Mouse (Mus musculus): ENCODE measurements around the gene Tbc1d30. TPM values are rescaled to one million over a fixed set of nuclear protein-coding genes. Genes with fewer than 3 reads are reported as not detected.

The Tbc1d30 gene
- total RNA-seq, 4 experiments from 2014 or later, result 3.2 to 11.0 (median 7.9) TPM

DNA sequence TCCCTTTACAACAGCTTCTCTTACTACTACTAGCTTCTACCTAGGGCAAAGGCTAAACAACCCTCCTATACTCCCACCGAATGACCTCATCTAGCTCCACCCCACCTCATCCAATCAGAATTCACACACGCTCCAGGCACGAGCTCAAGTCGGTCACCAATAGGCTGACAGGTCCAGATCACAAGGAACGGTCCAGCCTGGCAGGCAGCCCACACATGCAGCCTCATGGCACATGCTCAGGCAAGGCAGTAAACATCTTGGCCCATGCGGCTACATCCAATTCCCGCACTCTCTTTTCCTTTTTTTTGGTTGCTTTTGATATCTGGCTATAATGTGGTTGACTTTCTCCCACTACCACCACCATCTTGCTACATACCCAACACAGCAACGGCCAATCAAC lies 88.9 kb downstream of the Tbc1d30 start:
- DNase-seq, result no peak

DNA sequence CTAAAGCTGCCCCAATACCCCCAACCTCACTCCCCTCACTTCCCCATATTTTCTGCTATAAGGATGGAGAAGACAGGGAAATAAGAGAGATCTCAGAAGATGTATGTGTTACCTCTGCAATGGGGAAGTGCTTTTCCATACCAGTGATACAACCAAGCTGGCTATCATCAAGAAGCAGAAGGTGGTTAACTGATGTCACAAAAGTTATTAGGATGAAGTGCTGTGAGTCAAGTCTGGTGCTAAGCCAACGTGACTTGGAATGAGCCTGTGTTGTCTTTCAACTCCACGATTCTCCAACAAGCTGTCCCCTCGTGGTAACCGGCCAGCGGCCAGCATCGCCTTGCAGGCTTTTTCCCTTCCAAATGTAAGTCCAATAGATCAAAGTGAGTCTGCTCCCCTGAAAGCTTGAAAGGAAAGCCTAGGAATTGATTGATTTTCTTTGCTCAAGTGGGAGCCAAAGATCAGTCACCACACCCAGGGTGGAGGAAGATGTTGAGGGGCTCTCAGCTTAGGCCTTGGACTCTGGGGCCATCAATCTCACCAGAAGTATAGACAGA lies 90.0 kb downstream of the Tbc1d30 start:
- DNase-seq, result no peak

DNA sequence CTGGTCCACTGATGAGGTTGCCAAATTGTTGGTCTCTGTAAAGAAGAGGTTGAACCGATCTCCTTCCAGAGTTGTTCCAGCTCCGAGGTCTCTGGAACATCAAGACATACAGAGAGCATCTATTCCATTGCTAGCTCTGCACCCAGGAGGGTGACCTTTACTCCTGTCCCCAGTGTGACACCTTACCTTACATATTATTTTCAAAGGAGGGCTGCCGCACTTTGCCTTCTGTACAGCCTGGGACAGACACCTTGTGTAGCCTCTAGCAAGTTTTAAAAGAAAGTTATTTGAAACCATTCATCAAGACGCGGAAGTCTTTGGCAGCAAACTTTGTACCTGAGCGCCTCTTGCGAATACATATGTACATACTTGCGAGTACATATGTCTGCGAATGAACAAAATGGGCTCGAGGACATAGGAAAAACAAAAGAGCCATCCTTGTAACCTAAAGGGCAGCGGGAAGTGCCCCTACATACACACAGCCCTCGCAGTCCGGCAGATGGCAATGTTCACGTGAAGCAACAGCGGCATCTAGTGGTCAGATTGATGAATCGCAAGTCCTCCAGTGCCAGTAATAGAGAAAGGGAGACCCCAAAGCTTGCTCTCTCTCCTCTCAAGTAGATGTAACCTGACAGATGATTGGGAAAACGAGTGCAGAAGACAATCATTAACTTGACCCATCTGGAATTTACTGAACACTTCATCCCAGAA lies 94.8 kb downstream of the Tbc1d30 start:
- DNase-seq, result peak; percentile 17

DNA sequence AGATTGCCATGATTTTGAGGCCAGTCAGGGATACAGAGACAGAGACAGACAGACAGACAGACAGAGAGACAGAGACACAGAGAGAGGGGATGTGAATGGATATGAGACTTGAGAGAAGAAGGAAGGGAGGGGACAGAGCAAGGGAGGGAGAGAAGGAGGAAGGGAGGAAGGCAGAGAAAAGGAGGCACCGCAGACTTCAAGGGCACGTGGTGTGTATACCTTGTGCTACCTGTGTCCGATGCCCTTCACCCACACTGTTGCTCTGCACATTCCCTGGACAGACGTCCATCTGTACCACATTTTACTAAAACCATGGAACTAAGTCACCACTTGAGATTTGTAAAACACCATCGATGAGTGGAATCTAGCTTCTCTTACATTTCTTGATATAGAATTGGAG lies 95.6 kb downstream of the Tbc1d30 start:
- DNase-seq, result no peak

DNA sequence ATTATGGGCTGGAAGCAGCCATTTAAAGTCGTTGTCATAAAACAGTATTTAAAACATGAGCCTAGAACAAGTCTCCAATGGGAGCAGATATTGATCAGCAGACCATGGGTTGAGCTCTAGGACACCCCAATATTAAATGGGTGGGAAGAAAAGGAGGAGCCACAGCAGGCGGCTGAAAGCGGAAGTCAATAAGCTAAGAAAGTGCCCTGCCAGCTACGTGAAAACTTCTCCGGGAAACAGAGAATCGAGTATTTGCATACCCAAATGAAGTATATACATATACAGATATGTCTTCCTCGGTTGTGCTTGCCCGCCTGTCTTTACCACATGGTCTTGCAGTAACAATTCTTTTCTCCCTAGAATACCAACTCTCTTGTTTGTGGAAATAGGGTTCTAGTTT lies 96.7 kb downstream of the Tbc1d30 start:
- no peak for DNase-seq

DNA sequence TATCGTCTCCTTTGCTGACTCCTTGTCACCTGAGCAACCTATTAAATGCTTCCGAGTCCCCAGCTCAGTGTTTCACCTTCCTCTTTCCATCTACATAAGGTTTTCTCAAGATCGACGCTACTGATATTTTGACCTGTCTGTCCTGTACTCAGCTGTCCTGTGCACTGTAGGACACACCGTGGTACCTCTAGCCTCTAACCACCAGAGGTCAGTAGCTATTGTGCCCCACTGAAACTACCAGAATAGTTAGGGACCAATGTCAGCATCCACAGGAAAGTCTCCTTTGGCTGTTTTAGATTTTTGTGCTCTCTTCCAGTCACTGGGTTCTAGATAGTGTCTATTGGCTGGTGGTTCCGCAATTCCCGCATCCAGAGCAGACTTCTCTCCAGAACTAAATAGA lies 98.3 kb downstream of the Tbc1d30 start:
- no peak for DNase-seq

DNA sequence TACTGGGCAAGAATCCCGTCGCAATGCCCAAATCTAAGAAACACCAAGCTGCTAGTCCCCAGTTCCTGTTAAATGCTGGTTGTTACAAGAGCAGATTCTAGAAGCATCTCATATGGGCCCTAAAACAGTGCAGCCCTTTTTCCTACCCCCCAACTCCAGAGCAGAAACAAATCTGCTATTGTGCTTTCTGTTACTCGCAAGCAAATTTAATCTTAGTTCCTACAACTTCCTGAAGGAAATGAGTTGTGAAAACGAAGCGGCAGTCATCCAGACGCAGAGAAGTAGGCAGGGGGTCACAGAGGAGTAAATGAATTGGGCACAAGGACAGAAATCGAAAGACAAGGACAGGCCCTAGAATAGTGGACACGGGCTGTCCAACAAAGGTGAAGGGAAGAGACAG lies 99.9 kb downstream of the Tbc1d30 start:
- DNase-seq, result no peak

DNA sequence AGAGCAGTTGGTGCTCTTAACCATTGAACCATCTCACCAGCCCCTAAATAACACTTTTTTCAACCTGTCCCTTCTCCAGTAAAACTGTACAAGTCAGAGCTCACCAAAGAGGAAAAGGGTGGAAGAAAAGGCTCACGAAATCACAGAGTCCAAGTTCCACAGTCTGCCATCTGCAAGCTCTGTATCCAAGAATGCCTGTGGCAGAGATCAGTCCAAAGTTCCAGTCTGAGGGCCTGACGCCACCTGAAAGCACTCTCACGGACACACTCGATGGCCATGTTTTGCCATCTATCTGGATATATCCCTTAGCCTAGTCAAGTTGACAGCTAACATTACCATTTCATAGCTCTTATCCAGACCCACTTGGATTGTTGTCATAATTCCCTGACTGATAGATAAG lies 101.3 kb downstream of the Tbc1d30 start:
- no peak for DNase-seq

DNA sequence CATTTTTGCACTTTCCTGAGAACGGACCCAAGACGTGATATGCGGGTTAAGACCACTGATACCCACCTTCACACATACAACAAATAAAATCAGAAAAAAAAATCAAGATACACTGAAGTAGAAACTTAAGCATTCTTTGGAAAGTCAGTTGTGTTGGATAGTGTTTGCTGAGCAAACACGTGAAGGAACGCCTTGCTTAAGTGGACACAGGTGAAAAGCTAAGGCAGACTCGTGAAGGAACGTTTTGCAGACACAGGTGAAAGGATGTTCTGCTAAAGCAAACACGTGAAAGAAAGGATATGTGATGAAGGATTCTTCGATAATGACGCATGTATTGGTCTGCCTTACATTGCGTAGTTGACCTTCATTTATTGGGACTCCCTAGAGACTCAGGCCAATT lies 103.5 kb downstream of the Tbc1d30 start:
- DNase-seq, result no peak

DNA sequence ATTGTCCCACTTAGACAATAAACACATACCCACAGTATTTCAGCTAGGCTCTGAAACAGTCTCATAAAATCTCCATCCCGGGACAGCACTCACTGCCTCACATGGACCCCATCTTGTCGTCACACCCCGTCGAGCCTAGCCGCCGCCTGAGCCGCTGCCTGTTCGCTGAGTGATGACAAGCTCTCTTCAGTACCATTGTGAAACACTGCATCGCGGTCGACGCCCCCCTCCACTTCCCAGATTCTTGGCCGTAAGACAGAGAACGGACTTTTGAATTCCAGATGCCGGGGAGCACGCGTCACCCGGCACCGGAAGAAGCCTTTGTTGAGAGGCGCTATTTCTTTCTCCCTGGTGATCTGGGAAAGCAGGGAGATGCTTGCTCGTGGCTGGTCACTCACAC lies 104.1 kb downstream of the Tbc1d30 start:
- no peak for DNase-seq

DNA sequence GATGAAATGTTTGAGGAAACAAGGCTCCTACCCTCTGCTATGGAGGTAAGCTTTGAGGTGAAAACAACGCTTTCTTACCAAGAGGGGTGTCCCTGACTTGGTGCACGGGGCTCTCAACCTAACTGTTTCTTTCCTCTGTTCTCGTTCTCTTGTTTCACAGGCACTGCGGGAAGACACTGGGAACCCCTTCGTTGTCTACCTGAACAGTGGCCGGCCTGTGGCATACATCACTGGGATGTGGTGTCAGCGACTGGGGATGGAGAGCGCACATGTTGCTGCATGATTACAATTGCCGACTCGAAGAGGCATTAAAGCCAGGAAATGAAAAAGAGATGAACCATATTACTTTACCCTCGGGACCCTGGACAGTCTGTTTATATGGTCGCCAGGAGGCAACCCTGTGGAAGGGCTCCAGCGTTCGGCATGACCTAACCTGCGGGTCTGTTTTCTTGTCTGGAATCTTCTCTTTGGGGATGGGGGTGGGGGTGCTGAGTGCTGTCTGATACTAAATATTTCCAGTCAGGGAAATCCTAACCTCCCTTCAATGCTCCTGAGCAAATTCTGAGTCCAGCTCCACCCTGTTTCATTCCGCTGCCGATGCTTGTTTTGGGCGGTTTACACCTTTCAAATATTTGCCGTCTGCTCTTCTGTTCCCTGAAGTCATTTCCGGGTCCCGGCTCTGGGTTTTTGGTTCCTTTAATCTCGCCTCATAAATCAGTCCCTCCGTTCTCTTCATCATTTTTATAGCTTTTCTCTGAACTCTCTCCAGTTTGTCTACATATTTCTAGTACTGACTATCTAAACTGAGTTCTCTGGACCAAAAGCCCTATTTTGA lies 107.5 kb downstream of the Tbc1d30 start:
- no peak for DNase-seq

DNA sequence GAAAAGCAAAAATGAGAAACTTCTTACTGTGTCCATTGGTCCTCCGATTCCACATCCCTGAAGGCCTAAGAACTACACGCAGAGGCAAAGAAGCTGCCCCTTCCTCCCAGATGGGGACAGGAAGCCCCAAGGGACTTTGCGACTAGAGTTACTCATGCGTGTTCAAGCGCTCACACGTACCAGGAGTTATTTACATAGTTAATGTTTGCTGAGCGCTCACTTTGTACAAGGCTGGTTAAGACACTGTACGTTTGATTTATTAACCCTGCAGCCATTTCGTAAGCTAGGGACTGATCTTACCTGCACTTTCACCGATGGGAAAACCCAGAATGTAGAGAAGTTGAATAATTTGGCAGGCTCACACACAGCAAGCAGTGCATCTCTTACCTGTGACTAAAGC lies 108.5 kb downstream of the Tbc1d30 start:
- DNase-seq, result no peak

DNA sequence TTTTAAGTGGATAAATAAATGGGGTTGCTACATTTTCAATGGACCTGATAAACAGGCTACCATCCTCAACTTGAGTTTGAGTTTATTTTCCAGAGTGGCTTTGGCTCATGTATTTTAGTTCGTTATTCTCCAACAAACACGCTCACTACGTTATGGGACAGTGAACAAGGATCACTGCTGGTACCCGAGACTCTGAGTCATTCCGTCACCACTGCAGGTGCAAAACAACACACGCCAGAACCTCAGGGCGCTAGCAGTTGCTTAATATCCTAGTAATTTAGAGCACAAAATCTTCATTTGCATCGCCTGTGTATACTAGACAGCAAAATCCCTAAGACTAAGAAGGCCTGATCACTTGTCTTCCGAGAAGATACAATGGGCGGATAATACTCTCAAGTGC lies 112.0 kb downstream of the Tbc1d30 start:
- no peak for DNase-seq

DNA sequence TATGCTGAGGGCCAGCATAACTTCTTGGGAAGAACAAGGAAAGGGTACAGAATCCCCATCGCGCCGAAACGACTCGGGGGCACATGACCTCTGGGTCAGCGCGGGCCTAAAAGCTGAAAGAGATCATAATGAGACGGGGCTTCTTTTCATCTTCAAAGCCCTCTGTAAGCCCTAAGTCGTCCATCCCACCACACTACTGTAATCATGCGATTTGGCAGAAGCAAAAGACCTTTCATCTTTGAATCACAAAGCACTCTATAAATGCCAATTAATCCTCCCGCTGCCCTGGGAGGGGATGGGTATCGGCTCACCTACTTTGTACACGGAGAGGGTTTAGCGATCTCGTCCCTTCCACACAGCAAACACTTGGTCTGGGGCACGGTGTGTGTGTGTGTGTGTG lies 112.5 kb downstream of the Tbc1d30 start:
- DNase-seq, result no peak

DNA sequence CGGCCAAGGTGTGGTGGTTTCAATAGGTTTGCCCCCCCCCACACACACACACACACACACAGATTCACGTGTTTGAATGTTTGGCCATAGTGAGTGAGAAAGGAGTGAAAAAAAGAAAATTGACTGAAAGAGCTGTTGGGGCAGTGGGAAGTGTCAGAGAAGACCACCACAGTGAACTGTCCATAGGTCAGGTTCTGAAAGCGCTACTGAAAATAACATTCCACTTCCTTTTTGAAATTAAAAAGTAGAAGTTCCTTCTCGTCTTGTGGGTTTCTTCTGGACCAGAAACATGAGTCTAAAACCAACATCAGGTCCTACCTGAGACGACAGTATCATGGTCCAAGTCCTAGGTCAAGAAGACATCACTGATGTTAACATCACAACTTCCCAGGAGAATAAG lies 113.7 kb downstream of the Tbc1d30 start:
- DNase-seq, result no peak

DNA sequence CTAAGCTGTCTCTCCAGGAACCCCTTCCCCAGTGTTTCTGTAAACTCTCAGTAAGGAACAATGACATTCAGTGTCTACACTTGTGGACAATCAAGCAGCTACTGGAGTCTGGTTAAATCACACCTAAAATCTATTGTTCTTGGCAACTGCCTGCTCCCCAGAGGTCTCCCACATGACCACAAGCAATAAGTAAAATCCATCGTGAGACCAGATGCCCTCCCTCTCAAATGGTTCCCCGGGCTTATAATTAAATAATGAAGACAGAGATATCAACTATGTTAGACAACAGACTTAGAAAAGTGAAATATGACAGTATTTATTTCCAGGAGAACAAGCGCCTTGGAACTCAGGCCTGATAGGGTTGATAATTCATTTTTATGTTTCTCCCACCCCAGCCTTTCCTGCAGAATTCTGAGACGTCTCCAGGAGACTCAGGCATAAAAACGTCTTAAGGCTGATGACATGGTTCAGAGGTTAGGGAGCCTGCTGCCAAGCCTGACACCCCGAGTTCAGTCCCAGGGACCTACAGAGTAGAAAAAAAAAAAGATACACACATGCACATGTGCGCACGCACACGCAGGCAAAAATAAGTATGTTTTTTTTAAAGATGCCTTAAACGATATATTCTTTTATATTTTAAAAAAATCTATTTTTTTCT lies 115.8 kb downstream of the Tbc1d30 start:
- DNase-seq, result no peak

DNA sequence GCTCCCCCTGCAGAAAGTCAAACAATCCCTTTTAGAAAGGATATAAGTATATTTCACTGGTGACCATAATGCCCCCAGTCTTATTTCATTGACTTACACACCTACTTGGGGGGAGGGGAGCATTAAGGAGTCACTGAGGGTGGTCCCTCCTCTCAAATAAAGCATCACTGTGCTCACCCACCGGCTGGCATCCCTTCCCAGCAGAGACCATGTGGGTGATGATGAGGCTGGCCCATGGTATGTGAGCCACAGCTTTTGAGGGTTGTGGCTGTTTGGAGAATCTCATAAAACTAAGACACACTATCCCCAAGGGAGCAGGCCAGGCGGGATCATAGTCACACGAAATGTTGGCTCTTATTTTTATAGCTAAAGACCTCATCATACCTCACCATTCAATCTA lies 116.6 kb downstream of the Tbc1d30 start:
- DNase-seq, result no peak

DNA sequence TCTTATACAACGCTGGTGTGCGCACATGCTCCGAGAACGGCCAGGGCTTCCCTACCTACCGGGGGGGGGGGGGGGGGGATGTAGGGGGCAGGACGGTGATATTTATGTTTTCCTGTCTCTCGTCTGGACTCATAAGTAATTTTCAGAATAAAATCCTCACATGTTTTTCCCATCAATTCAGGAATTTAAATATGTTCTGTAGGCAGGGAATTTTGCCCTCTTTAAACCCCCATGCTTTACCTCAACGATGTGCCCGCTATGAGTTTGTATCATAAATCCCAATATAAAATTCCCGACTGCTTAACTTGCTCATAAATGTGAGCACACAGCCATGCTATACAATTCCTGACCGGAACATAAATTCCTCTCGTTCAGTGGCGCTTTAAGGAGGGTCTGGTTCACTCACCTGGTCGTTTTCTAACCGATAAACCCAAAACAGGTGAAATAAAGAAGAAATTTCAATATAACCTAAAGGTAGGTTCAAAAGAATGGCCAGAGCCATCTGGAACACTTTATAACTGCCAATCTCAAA lies 122.6 kb downstream of the Tbc1d30 start:
- DNase-seq, result no peak

DNA sequence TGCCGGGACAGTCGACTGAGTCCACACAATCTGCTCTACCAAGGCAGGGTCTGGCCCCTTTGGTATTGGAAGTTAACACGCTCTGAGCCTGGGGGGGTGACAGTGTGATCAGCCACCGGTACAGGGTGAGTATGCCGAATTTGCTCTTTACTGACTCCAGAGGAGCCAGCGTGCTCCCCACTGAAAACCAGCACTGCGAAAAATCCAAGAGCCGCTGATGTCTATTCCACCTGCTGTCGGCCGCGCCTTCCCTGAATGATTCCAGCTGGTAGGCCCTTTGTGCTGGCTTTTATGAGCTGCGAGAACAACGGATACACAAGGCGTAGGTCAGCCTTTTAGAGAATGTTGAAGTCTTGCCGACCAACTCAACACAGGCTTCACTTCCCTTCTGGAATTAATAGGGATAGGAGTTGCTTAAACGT lies 123.1 kb downstream of the Tbc1d30 start:
- no peak for DNase-seq

DNA sequence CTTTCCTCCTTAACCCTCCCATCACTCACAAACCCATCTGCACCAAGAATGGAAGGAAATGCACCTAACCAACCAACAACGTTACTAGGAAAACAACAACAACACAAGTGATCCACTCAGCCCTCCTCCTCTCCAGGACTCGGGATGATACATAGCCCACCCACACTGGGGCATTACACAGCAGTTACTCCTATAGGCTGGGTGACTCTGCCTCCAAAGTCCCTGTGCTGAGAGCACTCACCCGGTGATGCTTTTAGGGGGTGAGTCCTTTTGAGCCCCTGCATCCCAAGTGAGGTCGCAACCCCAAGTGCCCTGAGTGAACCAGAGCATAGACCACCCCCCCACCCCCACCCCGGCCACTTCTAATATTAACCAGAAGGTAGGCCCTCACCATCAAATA lies 123.7 kb downstream of the Tbc1d30 start:
- DNase-seq, result no peak

DNA sequence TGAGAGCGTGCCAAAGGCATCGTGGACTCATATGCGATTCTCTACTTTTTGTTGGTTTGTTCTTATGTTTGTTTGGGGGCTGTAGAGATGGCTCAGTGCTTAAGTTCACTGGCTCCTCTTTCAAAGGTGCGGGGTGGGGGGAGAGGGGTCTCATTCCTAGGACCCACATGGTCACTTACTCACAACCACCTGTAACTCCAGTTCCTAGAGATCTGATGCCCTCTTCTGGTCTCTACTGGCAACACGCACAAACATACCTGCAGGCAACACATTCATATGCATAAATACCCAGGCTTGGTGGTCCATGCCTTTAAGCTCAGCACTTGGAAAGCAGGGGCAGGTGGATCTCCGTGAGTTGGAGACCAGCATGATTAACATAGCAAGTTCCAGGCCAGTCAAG lies 125.4 kb downstream of the Tbc1d30 start:
- no peak for DNase-seq

DNA sequence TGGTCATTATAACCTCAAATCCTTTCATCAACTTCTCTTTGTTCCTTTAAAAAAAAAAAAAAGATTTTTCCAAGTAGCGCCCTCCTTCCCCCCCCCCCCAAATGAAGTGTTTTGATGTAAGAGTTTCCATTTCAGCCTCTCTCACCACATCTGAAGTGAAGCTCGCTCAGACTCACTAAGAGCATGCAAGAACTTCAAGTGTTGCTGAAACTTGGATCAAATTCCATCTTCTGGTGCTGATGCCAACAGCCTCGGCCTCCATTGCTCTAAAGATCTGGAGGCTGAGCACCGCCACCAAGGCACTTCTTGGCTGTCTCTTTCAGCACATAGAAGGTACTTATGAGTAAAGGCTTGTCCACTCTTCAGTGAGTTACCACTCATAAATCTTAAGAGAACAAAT lies 128.2 kb downstream of the Tbc1d30 start:
- no peak for DNase-seq

DNA sequence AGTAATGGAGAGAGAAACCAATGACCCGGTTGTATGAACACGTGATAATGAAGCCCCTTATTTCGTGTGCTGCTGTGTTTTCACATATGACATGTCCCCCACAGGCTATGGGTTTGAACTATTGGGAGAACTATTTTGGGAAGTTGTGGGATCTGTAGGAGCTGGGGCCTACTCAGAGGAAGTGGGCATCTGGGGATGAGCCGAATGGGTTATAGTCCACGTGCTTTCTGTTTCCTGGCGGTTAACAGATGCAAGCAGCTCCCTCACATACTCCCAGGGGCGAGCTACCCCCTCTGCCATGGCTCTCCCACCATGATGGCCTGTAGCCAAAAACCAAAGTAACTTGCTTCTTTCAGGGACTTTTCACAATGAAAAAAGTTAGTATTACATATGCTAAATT lies 132.5 kb downstream of the Tbc1d30 start:
- DNase-seq, result no peak
